Mouse (Mus musculus): ENCODE measurements around the gene Fdxr. TPM values are rescaled to one million over a fixed set of nuclear protein-coding genes. Genes with fewer than 3 reads are reported as not detected.

Gene Fdxr
- polyA plus RNA-seq, 1 experiment from 2014 or later = 14.1 TPM

GRCm38 (mm10) chr11:115250405-115251090 lies 26.3 kb downstream of the Fdxr start:
- Histone ChIP-seq H3K4me1 (replicated peaks; ENCODE audit: control insufficient read depth, insufficient read depth, low read length) (peaks cover 8% of the 10 kb centered on the region), H3K4me3 (ENCODE audit: low read length) (peak overlapping the region; percentile 39), H3K27me3 (ENCODE audit: control insufficient read depth, insufficient read depth, low read depth, low read length) (peaks cover 74% of the 10 kb centered on the region), H3K9ac (ENCODE audit: low read length) (0 out of 2 replicates have a peak overlapping the region, but pooled peaks have one; percentile 37), H3K27ac (ENCODE audit: low read length) (no peak overlapping the region), H3K36me3 (ENCODE audit: control insufficient read depth, insufficient read depth, low read length) (no peaks in the 10 kb centered on the region), H3K9me3 (ENCODE audit: control insufficient read depth, low read length) (no peaks in the 10 kb centered on the region), H3K4me2 (ENCODE audit: low read depth, low read length) (peak overlapping the region; percentile 59)
- 3% methylated on average over 33 of the region's 36 CpGs for WGBS
- no peak for ATAC-seq (ENCODE audit: low read depth)

DNA sequence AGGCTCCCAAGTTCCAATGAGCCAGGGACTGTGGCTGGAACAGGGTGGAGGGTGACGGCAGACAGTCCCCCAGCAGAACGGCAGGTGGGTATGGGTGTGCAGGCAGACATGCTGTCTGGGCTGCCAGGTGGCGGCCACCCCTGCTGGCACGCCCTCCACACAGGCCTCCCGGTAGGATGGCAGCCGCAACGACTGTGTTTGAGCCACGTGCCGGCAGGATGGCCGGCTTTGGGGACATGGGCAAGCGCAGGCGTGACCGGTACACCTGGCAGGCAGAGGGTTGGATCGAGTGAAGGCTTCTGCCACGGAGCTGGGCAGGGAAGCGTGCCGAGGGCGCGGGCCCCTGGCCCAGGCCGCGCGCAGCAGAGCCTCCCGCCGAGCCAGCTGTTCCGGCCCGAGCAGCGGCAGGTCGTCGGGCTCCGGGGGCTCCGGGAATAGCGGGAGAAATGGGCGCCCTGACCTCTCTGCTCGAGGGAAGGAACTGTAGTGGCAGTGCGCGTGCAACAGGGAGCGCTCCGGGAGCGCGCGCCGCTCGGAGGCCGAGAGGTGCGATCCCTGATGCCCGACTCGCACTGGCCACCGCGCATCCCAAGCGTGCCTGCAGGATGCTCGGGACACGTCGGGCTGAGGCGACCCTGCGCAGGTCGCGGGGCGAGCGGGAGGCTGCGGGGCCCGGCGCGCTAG lies 27.0 kb downstream of the Fdxr start:
- Histone ChIP-seq H3K9ac (ENCODE audit: low read length) (0 out of 2 replicates have a peak overlapping the region, but pooled peaks have one; percentile 37), H3K4me3 (ENCODE audit: low read length) (peak overlapping the region; percentile 39), H3K27ac (ENCODE audit: low read length) (no peak overlapping the region), H3K36me3 (ENCODE audit: control insufficient read depth, insufficient read depth, low read length) (no peaks in the 10 kb centered on the region), H3K27me3 (ENCODE audit: control insufficient read depth, insufficient read depth, low read depth, low read length) (peaks cover 69% of the 10 kb centered on the region), H3K4me2 (ENCODE audit: low read depth, low read length) (peak overlapping the region; percentile 59), H3K4me1 (replicated peaks; ENCODE audit: control insufficient read depth, insufficient read depth, low read length) (peaks cover 8% of the 10 kb centered on the region), H3K9me3 (ENCODE audit: control insufficient read depth, low read length) (no peaks in the 10 kb centered on the region)
- ATAC-seq (ENCODE audit: low read depth) = no peak
- 3% methylated on average over 62 of the region's 63 CpGs for WGBS

- H3K4me1 ChIP-seq (replicated peaks; ENCODE audit: control insufficient read depth, insufficient read depth, low read length) = peaks cover 8% of the 10 kb centered on the region
- no peaks in the 10 kb centered on the region for H3K36me3 ChIP-seq (ENCODE audit: control insufficient read depth, insufficient read depth, low read length)
- WGBS = 53% methylated on average over 6 of the region's 6 CpGs
- no peak overlapping the region for H3K9ac ChIP-seq (ENCODE audit: low read length)
- ATAC-seq (ENCODE audit: low read depth) = no peak
- no peak overlapping the region for H3K4me2 ChIP-seq (ENCODE audit: low read depth, low read length)
- no peaks in the 10 kb centered on the region for H3K9me3 ChIP-seq (ENCODE audit: control insufficient read depth, low read length)
- no peak overlapping the region for H3K4me3 ChIP-seq (ENCODE audit: low read length)
- no peak overlapping the region for H3K27ac ChIP-seq (ENCODE audit: low read length)
- H3K27me3 ChIP-seq (ENCODE audit: control insufficient read depth, insufficient read depth, low read depth, low read length) = peaks cover 62% of the 10 kb centered on the region
Observed at GRCm38 (mm10) chr11:115247945-115248344, 28.9 kb downstream of the Fdxr start.

GRCm38 (mm10) chr11:115247240-115247639 lies 29.6 kb downstream of the Fdxr start:
- no peak overlapping the region for H3K4me2 ChIP-seq (ENCODE audit: low read depth, low read length)
- H3K27me3 ChIP-seq (ENCODE audit: control insufficient read depth, insufficient read depth, low read depth, low read length) = peaks cover 58% of the 10 kb centered on the region
- no peak for ATAC-seq (ENCODE audit: low read depth)
- no peak overlapping the region for H3K9ac ChIP-seq (ENCODE audit: low read length)
- H3K36me3 ChIP-seq (ENCODE audit: control insufficient read depth, insufficient read depth, low read length) = no peaks in the 10 kb centered on the region
- H3K27ac ChIP-seq (ENCODE audit: low read length) = no peak overlapping the region
- no peaks in the 10 kb centered on the region for H3K9me3 ChIP-seq (ENCODE audit: control insufficient read depth, low read length)
- 11% methylated on average over 3 of the region's 3 CpGs for WGBS
- no peak overlapping the region for H3K4me3 ChIP-seq (ENCODE audit: low read length)
- H3K4me1 ChIP-seq (replicated peaks; ENCODE audit: control insufficient read depth, insufficient read depth, low read length) = peaks cover 8% of the 10 kb centered on the region

DNA sequence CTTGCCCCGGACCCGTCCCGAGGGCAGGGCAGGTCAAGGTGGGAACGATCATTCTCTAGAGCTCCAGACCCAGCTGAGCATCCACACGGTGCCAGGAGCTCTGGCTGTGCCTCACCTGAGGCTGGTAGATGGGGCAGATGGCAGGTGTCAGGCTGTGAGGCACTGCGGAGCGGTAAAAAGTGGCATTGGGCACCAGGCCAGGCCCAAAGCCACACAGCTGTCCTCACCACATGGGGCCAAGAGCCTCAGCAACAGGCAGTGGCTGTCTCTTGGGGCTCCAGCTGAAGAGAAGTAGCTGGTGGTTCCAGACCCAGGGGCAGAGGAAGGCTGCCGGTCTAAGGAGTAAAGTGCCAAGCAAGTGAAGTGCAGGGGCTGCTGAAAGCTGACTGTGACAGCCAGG lies 30.5 kb downstream of the Fdxr start:
- Histone ChIP-seq H3K9ac (ENCODE audit: low read length) (no peak overlapping the region), H3K4me3 (ENCODE audit: low read length) (no peak overlapping the region), H3K9me3 (ENCODE audit: control insufficient read depth, low read length) (no peaks in the 10 kb centered on the region), H3K27me3 (ENCODE audit: control insufficient read depth, insufficient read depth, low read depth, low read length) (peaks cover 51% of the 10 kb centered on the region), H3K36me3 (ENCODE audit: control insufficient read depth, insufficient read depth, low read length) (no peaks in the 10 kb centered on the region), H3K4me2 (ENCODE audit: low read depth, low read length) (no peak overlapping the region), H3K4me1 (replicated peaks; ENCODE audit: control insufficient read depth, insufficient read depth, low read length) (peaks cover 8% of the 10 kb centered on the region), H3K27ac (ENCODE audit: low read length) (no peak overlapping the region)
- ATAC-seq (ENCODE audit: low read depth) = no peak
- 65% methylated on average over 8 of the region's 8 CpGs for WGBS

DNA sequence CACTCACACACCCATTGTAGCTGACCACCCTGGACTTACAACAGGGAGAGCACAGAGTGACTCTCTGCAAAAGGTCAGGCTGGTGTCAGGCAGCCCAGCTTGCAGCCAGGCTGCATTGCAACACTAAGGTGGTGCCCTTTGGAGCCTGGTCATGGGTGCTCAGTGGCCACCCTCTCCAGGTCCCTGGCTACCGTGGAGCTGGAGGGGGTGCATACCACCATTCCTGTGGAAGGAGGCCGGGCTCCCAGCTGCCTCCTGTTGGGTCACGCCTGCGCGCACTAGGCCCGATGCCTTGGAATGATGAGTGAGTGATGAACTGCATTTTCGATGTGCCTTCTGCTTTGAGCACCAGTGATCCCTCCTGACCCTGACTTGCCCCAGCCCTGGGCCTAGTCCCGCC lies 32.0 kb downstream of the Fdxr start:
- Histone ChIP-seq H3K9ac (ENCODE audit: low read length) (no peak overlapping the region), H3K9me3 (ENCODE audit: control insufficient read depth, low read length) (no peaks in the 10 kb centered on the region), H3K27ac (ENCODE audit: low read length) (no peak overlapping the region), H3K27me3 (ENCODE audit: control insufficient read depth, insufficient read depth, low read depth, low read length) (peaks cover 37% of the 10 kb centered on the region), H3K4me3 (ENCODE audit: low read length) (no peak overlapping the region), H3K4me1 (replicated peaks; ENCODE audit: control insufficient read depth, insufficient read depth, low read length) (peaks cover 2% of the 10 kb centered on the region; the same call in 1 of the 2 replicates), H3K4me2 (ENCODE audit: low read depth, low read length) (no peak overlapping the region), H3K36me3 (ENCODE audit: control insufficient read depth, insufficient read depth, low read length) (no peaks in the 10 kb centered on the region)
- peak; percentile 41 for ATAC-seq (ENCODE audit: low read depth)
- 68% methylated on average over 8 of the region's 8 CpGs for WGBS

DNA sequence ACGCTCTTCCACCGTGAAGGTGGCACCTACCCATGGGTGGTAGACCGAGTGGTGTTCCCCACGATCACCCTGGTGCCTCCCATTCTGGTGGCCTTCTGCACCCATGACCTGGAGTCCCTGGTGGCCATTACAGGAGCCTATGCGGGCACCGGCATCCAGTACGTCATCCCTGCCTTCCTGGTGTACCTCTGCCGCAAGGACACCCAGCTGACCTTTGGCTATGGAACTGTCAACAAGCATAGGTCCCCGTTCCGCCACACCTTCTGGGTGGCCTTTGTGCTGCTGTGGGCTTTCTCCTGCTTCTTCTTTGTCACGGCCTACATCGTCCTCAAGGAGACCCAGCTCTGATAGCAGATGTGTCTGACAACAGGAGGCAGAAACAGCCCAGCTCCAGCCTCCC lies 33.1 kb downstream of the Fdxr start:
- H3K36me3 ChIP-seq (ENCODE audit: control insufficient read depth, insufficient read depth, low read length) = no peaks in the 10 kb centered on the region
- H3K4me3 ChIP-seq (ENCODE audit: low read length) = no peak overlapping the region
- no peak overlapping the region for H3K4me2 ChIP-seq (ENCODE audit: low read depth, low read length)
- no peaks in the 10 kb centered on the region for H3K9me3 ChIP-seq (ENCODE audit: control insufficient read depth, low read length)
- H3K4me1 ChIP-seq (replicated peaks; ENCODE audit: control insufficient read depth, insufficient read depth, low read length) = no peaks in the 10 kb centered on the region
- 89% methylated on average over 12 of the region's 12 CpGs for WGBS
- H3K27ac ChIP-seq (ENCODE audit: low read length) = no peak overlapping the region
- H3K27me3 ChIP-seq (ENCODE audit: control insufficient read depth, insufficient read depth, low read depth, low read length) = peaks cover 26% of the 10 kb centered on the region
- ATAC-seq (ENCODE audit: low read depth) = no peak
- no peak overlapping the region for H3K9ac ChIP-seq (ENCODE audit: low read length)

DNA sequence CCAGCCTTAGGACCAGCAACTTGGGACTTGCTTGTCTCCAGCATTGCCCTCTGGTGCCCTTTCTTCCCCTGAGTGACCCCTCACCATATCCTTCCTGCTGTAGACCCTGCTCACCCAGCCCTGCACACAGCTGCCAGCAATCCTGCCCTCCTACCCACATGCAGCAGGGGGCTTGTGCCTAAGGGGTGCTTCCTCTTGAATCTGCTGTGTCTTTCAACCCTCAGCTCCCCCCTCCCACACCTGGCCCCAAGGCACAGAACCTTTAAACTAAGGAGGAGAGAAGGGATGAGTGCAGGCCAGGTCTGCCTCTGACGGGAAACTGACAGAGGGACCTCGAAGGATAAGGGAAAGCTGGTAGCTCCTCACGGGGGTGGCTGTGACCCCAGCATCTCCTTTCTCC lies 34.1 kb downstream of the Fdxr start:
- no peaks in the 10 kb centered on the region for H3K9me3 ChIP-seq (ENCODE audit: control insufficient read depth, low read length)
- no peak overlapping the region for H3K4me3 ChIP-seq (ENCODE audit: low read length)
- H3K27me3 ChIP-seq (ENCODE audit: control insufficient read depth, insufficient read depth, low read depth, low read length) = peaks cover 16% of the 10 kb centered on the region
- no peak for ATAC-seq (ENCODE audit: low read depth)
- H3K4me2 ChIP-seq (ENCODE audit: low read depth, low read length) = no peak overlapping the region
- no peak overlapping the region for H3K9ac ChIP-seq (ENCODE audit: low read length)
- H3K4me1 ChIP-seq (replicated peaks; ENCODE audit: control insufficient read depth, insufficient read depth, low read length) = no peaks in the 10 kb centered on the region
- H3K36me3 ChIP-seq (ENCODE audit: control insufficient read depth, insufficient read depth, low read length) = no peaks in the 10 kb centered on the region
- 50% methylated on average over 3 of the region's 3 CpGs for WGBS
- H3K27ac ChIP-seq (ENCODE audit: low read length) = no peak overlapping the region

DNA sequence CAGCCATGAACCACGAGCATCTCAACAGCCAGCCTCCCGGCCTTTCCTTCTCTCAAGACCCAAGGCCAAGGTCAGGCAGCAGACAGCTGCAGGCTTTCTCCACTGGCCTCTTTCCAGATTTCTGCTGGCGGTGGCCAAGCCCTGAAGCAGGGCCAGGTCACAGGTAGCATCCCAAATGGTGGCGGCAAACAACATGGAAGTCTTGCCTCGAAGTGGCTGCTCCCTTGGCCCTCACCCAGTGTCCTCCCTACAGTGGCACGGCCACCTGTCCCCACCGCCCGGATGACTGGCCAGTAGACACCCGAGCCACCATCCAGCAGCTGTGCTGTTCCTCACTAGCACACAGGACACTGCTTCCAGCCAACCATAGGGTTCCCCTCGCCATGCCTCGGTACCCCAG lies 35.4 kb downstream of the Fdxr start:
- Histone ChIP-seq H3K9me3 (ENCODE audit: control insufficient read depth, low read length) (no peaks in the 10 kb centered on the region), H3K27ac (ENCODE audit: low read length) (no peak overlapping the region), H3K9ac (ENCODE audit: low read length) (no peak overlapping the region), H3K36me3 (ENCODE audit: control insufficient read depth, insufficient read depth, low read length) (no peaks in the 10 kb centered on the region), H3K4me2 (ENCODE audit: low read depth, low read length) (no peak overlapping the region), H3K4me1 (replicated peaks; ENCODE audit: control insufficient read depth, insufficient read depth, low read length) (no peaks in the 10 kb centered on the region), H3K27me3 (ENCODE audit: control insufficient read depth, insufficient read depth, low read depth, low read length) (peaks cover 2% of the 10 kb centered on the region; the same call in 1 of the 2 replicates), H3K4me3 (ENCODE audit: low read length) (no peak overlapping the region)
- no peak for ATAC-seq (ENCODE audit: low read depth)
- WGBS = 81% methylated on average over 11 of the region's 11 CpGs
